Mouse (Mus musculus) brain, adult 10 weeks (tissue): Measurements from ENCODE around the gene Gin1. TPM values are rescaled to one million over a fixed set of nuclear protein-coding genes. Genes with fewer than 3 reads are reported as not detected.

Experiments
- polyA plus RNA-seq: library from polyadenylated mRNA; stranded (reverse); fragments of 350-450 nt; fragmentation: Illumina TruSeq; extraction: RNeasy Lipid Tissue Mini Kit (QIAGEN cat#74804); gene quantifications from one replicate; pipeline ENCODE4 v1.2.3, GENCODE M21; 2015; ENCODE audit warnings: low read depth, low replicate concordance

Gene Gin1
- polyA plus RNA-seq, result 15.0 TPM

GRCm38 (mm10) chr1:97769904-97770753 is at the start of gene Gin1, which contains the start of gene Ppip5k2:
TSS of gene Gin1 (plus strand) at chr1:97770172.
TSS of gene Ppip5k2 (minus strand) at chr1:97770411.

Other genes with a start within 250 kb of the Gin1 start
- gene D1Ertd622e, start 108.1 kb upstream of the Gin1 start, polyA plus RNA-seq, result 65.9 TPM
- 16.7 TPM for gene Ppip5k2, start 239 bp downstream of the Gin1 start, polyA plus RNA-seq